ENCODE assay signal across 13 mouse cellular contexts in the genomic region with DNA sequence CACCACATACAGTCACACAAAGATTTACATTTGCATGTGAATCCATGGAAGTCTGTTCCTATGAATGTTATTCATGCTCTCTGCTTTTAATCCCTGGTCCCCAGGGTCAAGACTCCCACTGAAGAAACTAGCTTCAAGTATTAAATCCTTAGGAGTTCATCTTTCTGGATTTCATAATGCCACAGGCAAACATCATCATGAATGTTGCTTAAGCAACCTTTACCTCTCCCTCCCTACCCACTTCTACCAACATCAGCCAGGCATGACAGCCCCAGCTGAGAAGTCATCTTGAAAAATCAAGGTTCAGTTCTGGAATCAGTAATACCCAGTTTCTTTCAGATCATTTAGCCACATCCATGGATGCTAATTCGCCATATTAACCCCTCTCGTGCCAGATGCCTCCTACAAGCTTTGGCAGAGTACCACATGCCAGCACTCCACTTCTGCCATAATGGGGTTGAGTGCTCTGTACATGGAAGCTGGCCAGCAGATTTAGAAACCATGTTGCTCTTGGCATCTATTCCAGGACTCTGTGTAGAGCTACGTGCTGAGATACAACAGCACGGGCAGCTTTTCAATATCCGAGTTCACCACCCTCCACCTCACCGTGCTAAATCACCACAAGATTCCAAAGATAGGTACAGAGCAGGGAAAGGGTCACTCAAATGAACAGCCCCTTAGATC.
DNase-seq lines count a peak whose midpoint lies in the region; ATAC-seq lines count a peak whose summit lies in the region.
"Had no signal": no experiment of that assay in that cellular context is flagged by ENCODE, and none has a peak within 500 bp of the region (broad histone marks: within the 10 kb centered on the region; RNA-seq: fewer than 3 reads in every experiment).

No protein-coding gene starts in this region.

- H3K27me3 ChIP-seq in forebrain, embryonic 14.5 days (replicated peaks; ENCODE audit: control insufficient read depth, insufficient read depth, low read length): no peaks in the 10 kb centered on the region
- no peaks in the 10 kb centered on the region for H3K27me3 ChIP-seq in forebrain, embryonic 11.5 days (ENCODE audit: control insufficient read depth, insufficient read depth, low read length)
- H3K27me3 ChIP-seq in midbrain, embryonic 14.5 days (ENCODE audit: control insufficient read depth, insufficient read depth, low read length): no peaks in the 10 kb centered on the region
- H3K27me3 ChIP-seq in midbrain, embryonic 10.5 days (ENCODE audit: low read depth, poor library complexity, severe bottlenecking): no peaks in the 10 kb centered on the region
- H3K27me3 ChIP-seq: midbrain, embryonic 15.5 days; neural tube, embryonic 15.5 days had no signal

- WGBS in forebrain, embryonic 14.5 days: 73% methylated on average over 6 of the region's 6 CpGs
- WGBS in forebrain, embryonic 11.5 days: 93% methylated on average over 6 of the region's 6 CpGs
- WGBS in midbrain, embryonic 14.5 days: 95% methylated on average over 6 of the region's 6 CpGs
- WGBS in midbrain, embryonic 10.5 days: 91% methylated on average over 6 of the region's 6 CpGs

- no peaks in the 10 kb centered on the region for H3K4me1 ChIP-seq in forebrain, embryonic 14.5 days (ENCODE audit: control insufficient read depth, insufficient read depth, low read length)
- no peaks in the 10 kb centered on the region for H3K4me1 ChIP-seq in forebrain, embryonic 11.5 days (replicated peaks; ENCODE audit: control insufficient read depth, insufficient read depth, low read length)
- H3K4me1 ChIP-seq in midbrain, embryonic 14.5 days (ENCODE audit: control insufficient read depth, insufficient read depth, low read length): no peaks in the 10 kb centered on the region
- no peaks in the 10 kb centered on the region for H3K4me1 ChIP-seq in midbrain, embryonic 10.5 days
- H3K4me1 ChIP-seq: midbrain, embryonic 15.5 days; neural tube, embryonic 15.5 days had no signal

- H3K27ac ChIP-seq in forebrain, embryonic 14.5 days (ENCODE audit: low read depth, low read length): no peak overlapping the region
- no peak overlapping the region for H3K27ac ChIP-seq in forebrain, embryonic 11.5 days (ENCODE audit: low read depth, low read length)
- H3K27ac ChIP-seq in midbrain, embryonic 14.5 days (replicated peaks; ENCODE audit: low read depth, low read length): no peak overlapping the region
- H3K27ac ChIP-seq in midbrain, embryonic 10.5 days (replicated peaks): no peak overlapping the region
- H3K27ac ChIP-seq: left cerebral cortex, adult 2 months; midbrain, embryonic 15.5 days; neural tube, embryonic 15.5 days had no signal

- H3K36me3 ChIP-seq in forebrain, embryonic 14.5 days (ENCODE audit: control insufficient read depth, insufficient read depth, low read length): no peaks in the 10 kb centered on the region
- no peaks in the 10 kb centered on the region for H3K36me3 ChIP-seq in forebrain, embryonic 11.5 days (ENCODE audit: control insufficient read depth, insufficient read depth, low read length)
- peaks cover 20% of the 10 kb centered on the region; the same call in 1 of the 2 replicates for H3K36me3 ChIP-seq in midbrain, embryonic 14.5 days (ENCODE audit: control insufficient read depth, insufficient read depth, low read length)
- H3K36me3 ChIP-seq in midbrain, embryonic 10.5 days: no peaks in the 10 kb centered on the region

- H3K4me3 ChIP-seq in forebrain, embryonic 14.5 days (ENCODE audit: low read depth, low read length): no peak overlapping the region
- H3K4me3 ChIP-seq in forebrain, embryonic 11.5 days (ENCODE audit: low read depth, low read length): no peak overlapping the region
- no peak overlapping the region for H3K4me3 ChIP-seq in midbrain, embryonic 14.5 days (replicated peaks; ENCODE audit: low read depth, low read length)
- no peak overlapping the region for H3K4me3 ChIP-seq in midbrain, embryonic 10.5 days
- H3K4me3 ChIP-seq: left cerebral cortex, adult 2 months; midbrain, embryonic 15.5 days; neural tube, embryonic 15.5 days had no signal

- H3K9ac ChIP-seq in forebrain, embryonic 14.5 days (ENCODE audit: low read length): no peak overlapping the region
- H3K9ac ChIP-seq in forebrain, embryonic 11.5 days (ENCODE audit: low read length): no peak overlapping the region
- H3K9ac ChIP-seq in midbrain, embryonic 14.5 days (replicated peaks; ENCODE audit: low read length): no peak overlapping the region
- H3K9ac ChIP-seq: midbrain, embryonic 15.5 days; neural tube, embryonic 15.5 days had no signal

- peak; percentile 34; the same call in 1 of the 2 replicates for ATAC-seq in forebrain, embryonic 14.5 days
- ATAC-seq in forebrain, embryonic 11.5 days (replicated peaks; ENCODE audit: low FRiP score): no peak
- no peak for ATAC-seq in midbrain, embryonic 14.5 days (ENCODE audit: low FRiP score, low TSS enrichment)
- ATAC-seq: midbrain, embryonic 15.5 days had no signal

- H3K4me2 ChIP-seq in forebrain, embryonic 14.5 days (ENCODE audit: low read length): no peak overlapping the region
- H3K4me2 ChIP-seq in forebrain, embryonic 11.5 days (ENCODE audit: low read depth, low read length, severe bottlenecking): no peak overlapping the region
- H3K4me2 ChIP-seq in midbrain, embryonic 14.5 days (ENCODE audit: low read length): no peak overlapping the region
- H3K4me2 ChIP-seq: midbrain, embryonic 15.5 days; neural tube, embryonic 15.5 days had no signal

- peak; percentile 67 for DNase-seq in forebrain, embryonic 14.5 days (ENCODE audit: low spot score)
- DNase-seq in forebrain, embryonic 11.5 days (ENCODE audit: low spot score): no peak
- DNase-seq in midbrain, embryonic 14.5 days: peak; percentile 8
- no peak for DNase-seq in midbrain, embryonic 10.5 days (ENCODE audit: low spot score)
- peak; percentile 12 for DNase-seq in fibroblast of lung, adult 2 months (ENCODE audit: low read depth)
- DNase-seq in gastrocnemius, postnatal 25 days: no peak
- DNase-seq in testis, postnatal 10 days (ENCODE audit: low spot score): no peak
- DNase-seq in embryo, embryonic 10.5 days (ENCODE audit: low spot score): no peak
- DNase-seq: kidney, adult 18-20 months; lung, postnatal 10 days had no signal

- no peaks in the 10 kb centered on the region for H3K9me3 ChIP-seq in forebrain, embryonic 14.5 days (replicated peaks; ENCODE audit: control insufficient read depth, low read length)
- no peaks in the 10 kb centered on the region for H3K9me3 ChIP-seq in forebrain, embryonic 11.5 days (ENCODE audit: control insufficient read depth, low read length)
- no peaks in the 10 kb centered on the region for H3K9me3 ChIP-seq in midbrain, embryonic 14.5 days (ENCODE audit: control insufficient read depth, low read length)
- no peaks in the 10 kb centered on the region for H3K9me3 ChIP-seq in midbrain, embryonic 10.5 days (replicated peaks)
- H3K9me3 ChIP-seq: midbrain, embryonic 15.5 days; neural tube, embryonic 15.5 days had no signal

Comparison
In these comparisons a context has a peak if more than half of its experiments do, and no peak if none do; other contexts are left out.
1. DNase-seq: peak in forebrain, embryonic 14.5 days (single experiment), midbrain, embryonic 14.5 days (single experiment) and fibroblast of lung, adult 2 months (single experiment); none in forebrain, embryonic 11.5 days (single experiment), midbrain, embryonic 10.5 days (single experiment), gastrocnemius, postnatal 25 days (single experiment), testis, postnatal 10 days (single experiment) and embryo, embryonic 10.5 days (single experiment).